Mouse (Mus musculus) heart, embryonic 15.5 days (tissue): Measurements from ENCODE around the gene Psmb3. TPM values are rescaled to one million over a fixed set of nuclear protein-coding genes. Genes with fewer than 3 reads are reported as not detected.

Experiments used
- ATAC-seq: fragments of 200-750 bp; cut with Nextera tagmentation; replicated peaks from 2 replicates; pipeline ENCODE4 v1.8.0; 2017; ENCODE audit warnings: low read depth, moderate TSS enrichment; ENCODE audit not compliant: insufficient number of reproducible peaks, insufficient read depth, low FRiP score
- H3K27ac ChIP-seq: fragments of 300-500 bp; sonication (generic); 2 replicates; pipeline ENCODE4 v1.5.1; 2015; ENCODE audit warnings: mild to moderate bottlenecking, inconsistent platforms
- H3K27me3 ChIP-seq: fragments of 300-500 bp; sonication (generic); 2 replicates; pipeline ENCODE4 v1.6.1; 2015; ENCODE audit warnings: inconsistent platforms
- H3K36me3 ChIP-seq: fragments of 300-500 bp; sonication (generic); 2 replicates; pipeline ENCODE4 v1.6.1; 2015; ENCODE audit warnings: mild to moderate bottlenecking, inconsistent platforms
- H3K4me1 ChIP-seq: fragments of 300-500 bp; sonication (generic); replicated peaks from 2 replicates; pipeline ENCODE4 v1.6.1; 2015; ENCODE audit warnings: inconsistent platforms
- H3K4me2 ChIP-seq: fragments of 300-500 bp; sonication (generic); 2 replicates; pipeline ENCODE4 v1.6.1; 2015; ENCODE audit warnings: inconsistent platforms, mild to moderate bottlenecking, moderate library complexity
- H3K4me3 ChIP-seq: fragments of 300-500 bp; sonication (generic); 2 replicates; pipeline ENCODE4 v1.5.1; 2015; ENCODE audit warnings: mild to moderate bottlenecking, inconsistent platforms
- H3K9ac ChIP-seq: fragments of 300-500 bp; sonication (generic); 2 replicates; pipeline ENCODE4 v1.6.1; 2015; ENCODE audit warnings: mild to moderate bottlenecking, inconsistent platforms
- H3K9me3 ChIP-seq: fragments of 300-500 bp; sonication (generic); replicated peaks from 2 replicates; pipeline ENCODE4 v1.6.1; 2016; ENCODE audit warnings: inconsistent platforms
- WGBS: fragments of 180-500 bp; shearing (Covaris S2); methylation state at CpG from one replicate; pipeline ENCODE4 v1.1.7; 2015; ENCODE audit warnings: mixed read lengths; 5-methylcytosine and 5-hydroxymethylcytosine counted together
- microRNA-seq: library from miRNA; unstranded; fragments of <30 nt; microRNA quantifications from one replicate; pipeline ENCODE4, GENCODE M21; 2016
- polyA plus RNA-seq: library from polyadenylated mRNA; unstranded; fragments of >200 nt; fragmentation: Nextera tagmentation; extraction: Ambion mirVana; gene quantifications from 2 replicates; pipeline ENCODE4 v1.2.1, GENCODE M21; 2015

Gene Psmb3
- polyA plus RNA-seq, 1 experiment from 2014 or later = 337 TPM

DNA sequence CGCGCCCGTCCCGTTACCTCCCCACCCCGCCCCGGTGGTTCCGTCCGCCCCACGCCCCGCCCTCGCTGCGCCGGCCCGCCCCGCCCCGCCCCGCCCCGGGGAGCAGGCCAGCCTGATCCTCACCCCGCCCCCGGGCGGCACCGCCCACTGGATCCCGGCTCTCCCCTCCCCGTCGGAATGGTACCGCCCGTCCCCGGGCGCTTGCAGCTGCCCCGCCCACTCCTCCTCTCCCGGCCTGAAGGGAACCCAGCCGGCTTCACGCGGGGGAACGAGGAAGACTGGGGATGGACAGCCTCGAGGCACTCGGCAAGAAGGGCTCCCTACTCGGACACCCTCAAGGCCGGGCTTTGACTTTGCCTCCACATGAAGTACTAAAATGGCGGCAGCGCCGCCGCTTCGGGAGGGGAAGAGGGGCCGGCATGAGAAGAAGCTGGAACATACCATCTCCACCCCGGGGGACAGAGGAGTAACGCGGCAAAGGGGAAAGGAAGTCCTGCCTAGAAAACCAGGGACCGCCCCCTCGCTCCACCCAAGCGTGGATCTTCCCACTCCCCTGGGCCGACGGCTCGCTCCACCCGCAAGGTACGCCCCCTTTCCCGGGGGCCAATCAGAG lies 41.6 kb downstream of the Psmb3 start:
- H3K27me3 ChIP-seq = no peaks in the 10 kb centered on the region
- peak overlapping the region; percentile 94 for H3K9ac ChIP-seq
- under 1% methylated on average over 57 of the region's 57 CpGs for WGBS
- H3K9me3 ChIP-seq = no peaks in the 10 kb centered on the region
- peaks cover 22% of the 10 kb centered on the region for H3K4me1 ChIP-seq
- ATAC-seq = peak; percentile 96
- H3K27ac ChIP-seq = peak overlapping the region; percentile 92
- H3K4me2 ChIP-seq = peak overlapping the region; percentile 84
- peak overlapping the region; percentile 95 for H3K4me3 ChIP-seq
- H3K36me3 ChIP-seq = peaks cover 20% of the 10 kb centered on the region; the same call in 1 of the 2 replicates

DNA sequence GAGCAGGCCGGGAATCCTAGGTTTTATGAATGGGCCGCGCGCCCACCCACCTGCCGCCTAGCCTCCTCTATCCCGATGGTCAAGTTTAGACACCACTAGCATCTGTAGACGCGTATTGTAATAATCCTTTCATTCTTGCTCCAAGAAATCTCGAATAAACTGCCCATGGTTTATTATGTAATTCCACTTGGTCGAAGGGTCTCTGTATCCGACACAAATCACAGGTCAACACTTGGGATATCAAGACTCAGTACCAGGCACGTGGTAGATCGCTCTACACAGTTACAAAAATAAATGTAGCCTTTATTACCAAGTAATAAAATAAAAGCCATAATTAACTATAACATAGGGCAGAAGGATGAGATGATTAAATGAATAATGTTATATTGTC lies 42.1 kb downstream of the Psmb3 start:
- peak overlapping the region; percentile 95 for H3K4me3 ChIP-seq
- no peak overlapping the region; the same call in 1 of the 2 replicates for H3K9ac ChIP-seq
- ATAC-seq = no peak
- H3K4me1 ChIP-seq = peaks cover 22% of the 10 kb centered on the region
- WGBS = 8% methylated on average over 13 of the region's 13 CpGs
- no peaks in the 10 kb centered on the region for H3K27me3 ChIP-seq
- peaks cover 23% of the 10 kb centered on the region for H3K36me3 ChIP-seq
- H3K4me2 ChIP-seq = peak overlapping the region; percentile 64
- H3K27ac ChIP-seq = no peak overlapping the region
- no peaks in the 10 kb centered on the region for H3K9me3 ChIP-seq

DNA sequence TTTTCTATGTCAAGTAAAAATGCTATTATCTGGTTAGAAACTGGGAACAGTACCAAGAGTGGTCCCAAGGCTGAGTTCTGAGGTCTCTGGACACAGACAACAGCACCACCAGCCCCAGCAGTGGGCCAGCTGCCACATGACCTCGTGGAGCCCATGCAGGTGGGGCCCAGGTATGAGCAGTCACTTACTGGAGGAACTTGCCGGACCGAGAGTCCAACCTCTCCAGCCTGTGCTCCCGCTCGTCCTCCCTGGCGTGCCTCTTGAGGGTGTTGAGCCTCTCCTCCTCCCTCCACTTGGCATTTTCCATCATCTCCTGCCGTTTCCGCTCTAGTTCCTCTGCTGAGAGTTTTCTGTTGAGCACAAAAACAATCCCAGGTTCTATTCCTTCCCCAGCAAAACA lies 44.6 kb downstream of the Psmb3 start:
- H3K4me1 ChIP-seq = peaks cover 11% of the 10 kb centered on the region
- peaks cover 43% of the 10 kb centered on the region for H3K36me3 ChIP-seq
- H3K27me3 ChIP-seq = no peaks in the 10 kb centered on the region
- no peak for ATAC-seq
- no peak overlapping the region for H3K4me3 ChIP-seq
- no peak overlapping the region for H3K9ac ChIP-seq
- H3K4me2 ChIP-seq = no peak overlapping the region
- H3K27ac ChIP-seq = no peak overlapping the region
- WGBS = 82% methylated on average over 8 of the region's 8 CpGs
- H3K9me3 ChIP-seq = no peaks in the 10 kb centered on the region

DNA sequence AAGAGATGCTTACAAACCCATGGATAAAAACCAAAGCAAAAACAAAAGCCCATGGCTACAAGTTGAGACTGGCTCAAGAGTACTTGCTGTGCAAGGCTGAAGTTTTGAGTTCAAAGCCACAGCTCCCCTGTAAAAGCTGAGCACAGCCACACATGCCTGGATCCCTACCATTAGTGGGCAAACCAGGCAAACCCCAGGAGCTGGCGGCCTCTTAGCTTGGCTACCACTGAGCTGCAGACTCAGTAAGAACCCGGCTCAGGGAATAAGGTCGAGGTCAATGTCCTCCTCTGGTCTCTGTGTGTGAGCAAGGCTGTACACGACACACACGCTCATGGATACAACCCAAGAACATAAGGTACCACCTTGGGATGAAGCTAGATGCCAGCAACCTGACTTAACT lies 45.3 kb downstream of the Psmb3 start:
- H3K27ac ChIP-seq = no peak overlapping the region
- no peak overlapping the region for H3K9ac ChIP-seq
- H3K9me3 ChIP-seq = no peaks in the 10 kb centered on the region
- H3K27me3 ChIP-seq = no peaks in the 10 kb centered on the region
- ATAC-seq = no peak
- WGBS = 84% methylated on average over 5 of the region's 5 CpGs
- H3K4me3 ChIP-seq = no peak overlapping the region
- peaks cover 4% of the 10 kb centered on the region for H3K4me1 ChIP-seq
- peaks cover 50% of the 10 kb centered on the region for H3K36me3 ChIP-seq
- H3K4me2 ChIP-seq = no peak overlapping the region

DNA sequence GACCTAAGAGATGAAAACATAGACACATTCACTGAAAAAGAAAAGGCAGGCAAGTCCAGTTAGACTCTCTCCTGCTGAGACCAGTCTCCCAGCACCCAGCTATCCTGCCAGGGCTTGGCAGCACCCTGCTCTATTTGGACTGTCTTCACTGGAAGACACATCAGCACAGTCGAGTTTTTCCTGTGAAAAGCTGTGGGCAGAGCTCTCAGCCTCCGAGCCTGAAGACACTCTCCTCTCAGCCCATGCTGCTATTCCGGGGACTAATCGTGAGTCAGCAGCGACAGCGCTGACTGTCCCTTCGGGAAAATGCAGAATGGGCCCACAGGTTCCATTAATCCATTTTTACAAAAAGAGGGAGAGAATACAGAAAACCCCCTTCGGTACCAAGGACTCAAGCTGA lies 50.1 kb downstream of the Psmb3 start:
- Histone ChIP-seq H3K27ac (no peak overlapping the region), H3K4me1 (no peaks in the 10 kb centered on the region), H3K27me3 (no peaks in the 10 kb centered on the region), H3K9ac (no peak overlapping the region), H3K4me3 (no peak overlapping the region), H3K4me2 (no peak overlapping the region), H3K9me3 (no peaks in the 10 kb centered on the region), H3K36me3 (peaks cover 66% of the 10 kb centered on the region)
- 90% methylated on average over 8 of the region's 8 CpGs for WGBS
- ATAC-seq = no peak

DNA sequence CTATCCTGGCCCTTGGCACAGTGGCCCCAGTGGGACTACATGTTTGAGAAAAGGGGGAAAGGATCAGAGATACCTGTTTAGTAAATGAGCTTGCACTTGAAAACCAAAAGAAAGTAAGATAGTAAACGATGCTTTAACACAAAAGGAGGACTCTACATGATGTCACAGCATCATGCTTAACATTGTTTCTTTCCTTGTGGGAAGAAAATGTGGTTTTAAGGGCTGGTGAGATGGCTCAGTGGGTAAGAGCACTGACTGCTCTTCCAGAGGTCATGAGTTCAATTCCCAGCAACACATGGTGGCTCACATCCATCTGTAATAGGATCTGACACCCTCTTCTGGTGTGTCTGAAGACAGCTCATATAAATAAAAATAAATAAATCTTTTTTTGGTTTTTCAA lies 54.9 kb downstream of the Psmb3 start:
- Histone ChIP-seq H3K27ac (no peak overlapping the region), H3K36me3 (peaks cover 68% of the 10 kb centered on the region), H3K4me1 (no peaks in the 10 kb centered on the region), H3K9me3 (no peaks in the 10 kb centered on the region), H3K27me3 (no peaks in the 10 kb centered on the region), H3K4me2 (no peak overlapping the region), H3K4me3 (no peak overlapping the region), H3K9ac (no peak overlapping the region)
- WGBS = 95% methylated on average over 1 of the region's 1 CpGs
- ATAC-seq = no peak

DNA sequence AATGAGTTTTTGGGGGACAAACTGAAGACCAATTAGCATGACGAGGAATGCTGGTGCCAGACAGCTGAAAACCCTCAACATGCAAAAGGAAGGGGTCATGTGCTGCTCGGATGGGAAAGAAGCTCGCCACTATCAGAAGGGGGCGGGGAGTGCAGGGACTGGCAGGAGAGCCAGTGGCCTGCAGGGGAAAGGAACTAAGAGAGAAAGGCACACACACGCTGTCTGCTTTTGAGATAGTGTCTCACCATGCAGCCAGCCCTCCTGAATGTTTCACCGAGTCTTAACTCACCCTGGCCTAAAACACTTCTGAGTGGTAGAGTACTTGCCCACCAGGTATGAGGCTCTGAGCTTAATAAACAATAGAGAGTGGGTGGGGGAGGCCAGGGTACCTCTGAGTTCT lies 55.7 kb downstream of the Psmb3 start:
- no peaks in the 10 kb centered on the region for H3K9me3 ChIP-seq
- 58% methylated on average over 6 of the region's 6 CpGs for WGBS
- no peak overlapping the region for H3K4me2 ChIP-seq
- peaks cover 65% of the 10 kb centered on the region for H3K36me3 ChIP-seq
- H3K9ac ChIP-seq = no peak overlapping the region
- no peaks in the 10 kb centered on the region for H3K4me1 ChIP-seq
- no peak for ATAC-seq
- H3K27ac ChIP-seq = no peak overlapping the region
- H3K27me3 ChIP-seq = no peaks in the 10 kb centered on the region
- no peak overlapping the region for H3K4me3 ChIP-seq

DNA sequence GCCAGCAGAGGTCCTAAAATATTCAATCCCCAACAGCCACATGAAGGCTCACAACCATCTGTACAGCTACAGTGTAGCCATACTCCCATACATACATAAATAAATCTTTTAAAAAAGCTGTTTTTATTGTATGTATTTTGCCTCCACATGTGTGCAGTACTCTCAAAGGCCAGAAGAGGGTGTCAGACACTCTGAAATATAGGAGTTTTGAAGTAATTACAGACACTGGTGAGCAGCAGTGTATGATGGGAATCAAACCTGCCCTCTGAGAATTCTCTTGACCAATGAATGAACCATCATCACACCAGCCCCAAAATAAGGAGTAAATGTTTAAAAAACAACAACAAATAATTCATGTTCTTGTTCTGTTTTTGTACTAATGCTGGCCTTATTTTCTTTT lies 58.4 kb downstream of the Psmb3 start:
- Histone ChIP-seq H3K36me3 (peaks cover 48% of the 10 kb centered on the region), H3K4me3 (no peak overlapping the region)
- ATAC-seq = no peak

More for the DNA sequence above, 58.4 kb downstream of the Psmb3 start:
- peaks cover 12% of the 10 kb centered on the region for H3K4me1 ChIP-seq
- no peaks in the 10 kb centered on the region for H3K27me3 ChIP-seq
- no peak overlapping the region for H3K4me2 ChIP-seq
- no peaks in the 10 kb centered on the region for H3K9me3 ChIP-seq
- no peak overlapping the region for H3K9ac ChIP-seq
- H3K27ac ChIP-seq = no peak overlapping the region

Small RNA genes lying within 50 kb of the gene (microRNA-seq; reads per million reads assigned to microRNA genes)
- not detected for gene Gm24158
- not detected for gene Mir6927
- 0.63 reads per million for gene Mir8102

Other genes with a start within 250 kb of the Psmb3 start
- 0.78 and 1.0 TPM in 2 replicates for gene 4933428G20Rik, start 203.1 kb upstream of the Psmb3 start, polyA plus RNA-seq
- 0.06 and 0.15 TPM in 2 replicates for gene Srcin1, start 127.2 kb upstream of the Psmb3 start, polyA plus RNA-seq
- 0.71 and 1.1 TPM in 2 replicates for gene Epop, start 73.7 kb upstream of the Psmb3 start, polyA plus RNA-seq
- 2.2 and 2.3 TPM in 2 replicates for gene Mllt6, start 40.0 kb upstream of the Psmb3 start, polyA plus RNA-seq
- 60.7 and 69.4 TPM in 2 replicates for gene Cisd3, start 17.6 kb upstream of the Psmb3 start, polyA plus RNA-seq
- gene Pcgf2, start 2.9 kb upstream of the Psmb3 start, polyA plus RNA-seq = 10.9 and 11.5 TPM in 2 replicates
- 0.82 and 0.95 TPM in 2 replicates for gene Pip4k2b, start 41.3 kb downstream of the Psmb3 start, polyA plus RNA-seq
- gene Cwc25, start 63.2 kb downstream of the Psmb3 start, polyA plus RNA-seq = 9.5 and 10.5 TPM in 2 replicates
- 0.21 and 0.32 TPM in 2 replicates for gene 1700001P01Rik, start 72.5 kb downstream of the Psmb3 start, polyA plus RNA-seq
- gene Rpl23, start 79.0 kb downstream of the Psmb3 start, polyA plus RNA-seq = 286 and 399 TPM in 2 replicates
- 40.3 and 65.5 TPM in 2 replicates for gene Lasp1, start 95.6 kb downstream of the Psmb3 start, polyA plus RNA-seq
- gene B230217C12Rik, start 137.4 kb downstream of the Psmb3 start, polyA plus RNA-seq = 2.9 and 3.4 TPM in 2 replicates
- 0.72 and 0.82 TPM in 2 replicates for gene Fbxo47, start 180.8 kb downstream of the Psmb3 start, polyA plus RNA-seq